Mouse (Mus musculus) lung, embryonic 14.5 days (tissue): ENCODE data around the gene Slc2a9. TPM values are rescaled to one million over a fixed set of nuclear protein-coding genes. Genes with fewer than 3 reads are reported as not detected.
"Not testable (repeated sequence)": the region's sequence is repeated elsewhere in the genome, so short reads cannot be mapped to it uniquely, and the experiment has no call there.

ENCODE experiments used
- ATAC-seq: fragments of 200-750 bp; cut with Nextera tagmentation; 2 replicates; pipeline ENCODE4 v1.8.0; 2017; ENCODE audit warnings: mild to moderate bottlenecking, moderate TSS enrichment, moderate library complexity; ENCODE audit not compliant: insufficient read depth
- DNase-seq: peaks from one replicate; pipeline ENCODE4 v3.0.0-alpha.2; 2015
- H3K27ac ChIP-seq: fragments of 300-500 bp; sonication (generic); 2 replicates; pipeline ENCODE4 v1.5.1; 2014; ENCODE audit warnings: low read depth, mild to moderate bottlenecking, moderate library complexity
- H3K27me3 ChIP-seq: fragments of 300-500 bp; sonication (generic); 2 replicates; pipeline ENCODE4 v1.6.1; 2014; ENCODE audit warnings: low read length, control low read depth; ENCODE audit not compliant: insufficient read depth
- H3K36me3 ChIP-seq: fragments of 300-500 bp; sonication (generic); 2 replicates; pipeline ENCODE4 v1.6.1; 2014; ENCODE audit warnings: control low read depth; ENCODE audit not compliant: insufficient read depth
- H3K4me1 ChIP-seq: fragments of 300-500 bp; sonication (generic); 2 replicates; pipeline ENCODE4 v1.6.1; 2014; ENCODE audit warnings: antibody characterized with exemption, control low read depth; ENCODE audit not compliant: insufficient read depth
- H3K4me2 ChIP-seq: fragments of 300-500 bp; sonication (generic); 2 replicates; pipeline ENCODE4 v1.6.1; 2014; ENCODE audit warnings: mild to moderate bottlenecking
- H3K4me3 ChIP-seq: fragments of 300-500 bp; sonication (generic); 2 replicates; pipeline ENCODE4 v1.5.1; 2014; ENCODE audit warnings: low read depth, low read length
- H3K9ac ChIP-seq: fragments of 300-500 bp; sonication (generic); 2 replicates; pipeline ENCODE4 v1.6.1; 2014
- H3K9me3 ChIP-seq: fragments of 300-500 bp; sonication (generic); 2 replicates; pipeline ENCODE4 v1.6.1; 2016; ENCODE audit warnings: low read depth, low read length, control low read depth
- CTCF ChIP-seq: IDR thresholded peaks from 2 replicates; pipeline ENCODE4 v1.5.1; 2016; ENCODE audit warnings: antibody characterized with exemption, low read depth
- WGBS: fragments of 180-500 bp; shearing (Covaris S2); extraction: QIAGEN DNeasy Blood & Tissue Kit; methylation state at CpG from one replicate; pipeline ENCODE4 v1.1.7; 2014; 5-methylcytosine and 5-hydroxymethylcytosine counted together
- polyA plus RNA-seq: library from polyadenylated mRNA; unstranded; fragments of >200 nt; fragmentation: Nextera tagmentation; extraction: Ambion mirVana; gene quantifications from 2 replicates; pipeline ENCODE4 v1.2.1, GENCODE M21; 2014

The Slc2a9 gene
- polyA plus RNA-seq, 1 experiment from 2014 or later = 2.2 TPM

DNA sequence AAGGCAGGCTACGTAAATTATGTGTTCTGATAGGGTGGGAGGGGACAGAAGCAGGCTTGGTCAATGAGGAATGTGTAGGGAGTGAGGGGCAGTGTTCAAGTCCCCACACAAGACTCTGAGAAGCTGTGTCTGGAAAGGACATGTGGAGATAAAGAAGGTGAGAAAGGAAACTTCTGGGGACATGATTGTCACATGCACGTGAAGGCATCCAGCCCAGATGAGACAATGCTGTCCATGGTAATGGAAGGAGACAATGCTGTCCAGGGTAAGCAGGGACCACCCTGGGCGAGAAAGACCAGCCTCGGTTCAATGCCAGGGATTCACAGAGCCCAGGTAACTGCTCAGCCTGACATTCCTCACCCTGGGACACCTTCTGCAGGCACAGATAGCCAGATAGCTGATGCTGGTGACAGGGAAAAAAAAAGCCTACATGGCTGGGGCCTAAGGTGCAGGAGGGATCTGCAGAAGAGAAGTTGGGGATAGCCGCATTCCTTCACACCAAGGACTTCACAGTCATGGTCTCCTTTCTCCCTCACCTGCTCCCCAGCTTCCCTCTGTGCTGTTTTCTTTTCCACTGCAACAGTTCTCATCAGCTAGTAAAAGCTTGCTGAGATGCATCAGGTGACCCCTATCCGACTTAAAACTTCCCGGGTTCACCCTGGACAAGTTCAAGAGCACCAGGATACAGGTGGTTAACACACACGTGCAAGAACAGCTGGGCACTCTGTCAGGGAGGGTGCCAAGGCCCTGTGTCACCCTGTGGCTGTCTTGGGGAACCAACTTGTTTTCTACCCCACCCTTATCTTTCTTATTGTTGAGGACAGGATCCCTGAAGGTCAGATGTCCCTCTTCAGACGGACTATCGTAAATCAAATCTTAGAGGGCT, 21.9 kb downstream of the Slc2a9 start:
- Histone ChIP-seq H3K4me3 (peak overlapping the region; percentile 34; the same call in 1 of the 2 replicates), H3K27me3 (no peaks in the 10 kb centered on the region), H3K9ac (no peak overlapping the region), H3K4me2 (peak overlapping the region; percentile 69), H3K36me3 (no peaks in the 10 kb centered on the region), H3K27ac (peak overlapping the region; percentile 69; the same call in 1 of the 2 replicates), H3K4me1 (peaks cover 8% of the 10 kb centered on the region; the same call in 1 of the 2 replicates), H3K9me3 (no peaks in the 10 kb centered on the region)
- DNase-seq (no peak), ATAC-seq (no peak)
- 68% methylated on average over 10 of the region's 10 CpGs for WGBS
- no peak for TF ChIP-seq CTCF

DNA sequence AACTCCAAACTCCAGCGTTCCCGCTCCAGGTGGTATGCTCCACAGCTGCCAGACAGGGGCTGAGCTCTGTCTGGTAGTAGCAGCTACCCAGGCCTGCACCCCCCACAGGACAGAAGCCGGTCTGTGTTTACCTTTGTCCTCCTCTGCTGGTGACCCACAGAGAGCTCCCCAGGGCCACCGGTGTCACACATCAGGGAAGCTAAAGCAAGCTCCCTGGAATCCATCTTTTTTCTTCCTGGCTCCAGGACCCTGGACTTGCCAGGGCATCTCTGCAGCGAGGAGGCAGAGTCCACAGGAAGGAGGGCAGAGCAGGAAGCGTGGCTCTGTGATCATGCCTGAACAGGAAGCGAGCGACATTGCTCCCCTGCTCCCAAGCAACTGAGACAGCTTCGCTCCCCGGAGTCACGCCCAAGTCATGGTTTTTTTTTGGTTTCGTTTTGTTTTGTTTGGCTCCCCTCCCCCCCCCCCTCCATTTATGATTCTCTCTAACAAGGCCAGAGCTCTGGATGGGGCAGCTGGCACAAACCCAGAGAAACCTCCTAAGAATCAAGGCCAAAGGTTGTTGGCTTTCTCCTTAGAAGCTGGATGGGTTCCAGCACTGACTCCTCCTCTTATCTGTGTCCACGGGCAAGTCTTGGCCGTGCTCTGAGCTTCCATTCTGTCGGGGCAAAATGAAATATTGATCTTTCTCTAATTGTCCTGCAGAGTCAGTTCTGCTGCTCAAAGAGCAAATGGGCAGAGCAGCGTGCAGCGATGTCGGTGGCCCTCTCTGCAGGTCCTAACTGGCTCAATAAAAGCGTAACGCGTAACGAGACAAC, 22.8 kb downstream of the Slc2a9 start:
- Histone ChIP-seq H3K9ac (peak overlapping the region; percentile 48), H3K27me3 (no peaks in the 10 kb centered on the region), H3K4me3 (peak overlapping the region; percentile 34), H3K4me2 (peak overlapping the region; percentile 69), H3K36me3 (no peaks in the 10 kb centered on the region), H3K9me3 (no peaks in the 10 kb centered on the region), H3K27ac (peak overlapping the region; percentile 69), H3K4me1 (peaks cover 8% of the 10 kb centered on the region; the same call in 1 of the 2 replicates)
- peak; percentile 21; the same call in 1 of the 2 replicates for TF ChIP-seq CTCF
- ATAC-seq = peak; percentile 86
- peak; percentile 87 for DNase-seq
- 16% methylated on average over 22 of the region's 22 CpGs for WGBS

GRCm38 (mm10) chr5:38479545-38479907, 23.4 kb downstream of the Slc2a9 start:
- H3K27me3 ChIP-seq, H3K36me3 ChIP-seq, DNase-seq, H3K9ac ChIP-seq, H3K9me3 ChIP-seq, H3K4me1 ChIP-seq: not testable (repeated sequence)
- Histone ChIP-seq H3K4me3 (peak overlapping the region; percentile 34), H3K27ac (peak overlapping the region; percentile 69; the same call in 1 of the 2 replicates), H3K4me2 (peak overlapping the region; percentile 69)
- peak; percentile 49 for ATAC-seq

- DNase-seq (peak; percentile 23), ATAC-seq (peak; percentile 22; the same call in 1 of the 2 replicates)
- Histone ChIP-seq H3K9ac (no peak overlapping the region), H3K36me3 (no peaks in the 10 kb centered on the region), H3K4me1 (peaks cover 8% of the 10 kb centered on the region; the same call in 1 of the 2 replicates), H3K27me3 (no peaks in the 10 kb centered on the region), H3K4me3 (no peak overlapping the region), H3K9me3 (no peaks in the 10 kb centered on the region), H3K4me2 (peak overlapping the region; percentile 69; the same call in 1 of the 2 replicates), H3K27ac (no peak overlapping the region)
- 37% methylated on average over 4 of the region's 4 CpGs for WGBS
- TF ChIP-seq CTCF = no peak
These were observed 23.9 kb downstream of the Slc2a9 start for GRCm38 (mm10) chr5:38479027-38479426.

DNA sequence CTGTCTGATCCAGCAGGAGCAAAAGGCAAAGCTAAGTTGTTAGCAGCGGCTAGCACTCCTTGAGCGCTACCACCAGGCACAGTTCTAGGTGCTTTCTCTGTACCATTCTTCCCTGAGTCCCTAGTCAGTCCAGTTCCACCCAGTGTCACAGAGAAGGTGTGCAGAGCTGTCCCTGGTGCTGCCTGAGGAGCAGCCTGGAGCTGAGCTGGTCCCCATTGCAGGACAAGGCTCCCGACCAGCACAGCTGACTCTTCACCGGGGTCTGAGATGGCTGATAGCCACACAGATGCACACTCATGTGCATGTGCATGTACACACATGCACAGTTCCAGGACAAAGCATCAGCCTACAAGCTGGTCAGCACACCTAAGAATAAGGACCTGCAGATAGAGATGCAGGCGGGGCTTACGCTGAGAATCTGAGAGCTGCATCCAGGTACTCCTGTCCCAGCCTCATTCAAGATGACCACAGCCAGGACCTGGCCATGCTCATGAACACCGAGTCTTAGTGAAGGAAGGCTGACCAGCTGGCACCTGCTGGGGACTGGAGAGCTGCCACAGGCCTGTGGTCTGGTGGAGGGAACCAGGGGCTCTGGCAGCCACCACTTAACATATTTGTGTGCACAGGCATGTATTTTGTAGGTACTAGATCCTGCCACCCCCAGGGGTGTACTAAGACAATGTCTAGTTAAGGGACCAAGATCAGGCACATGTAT, 25.1 kb downstream of the Slc2a9 start:
- WGBS = 74% methylated on average over 7 of the region's 7 CpGs
- Histone ChIP-seq H3K27me3 (no peaks in the 10 kb centered on the region), H3K4me1 (peaks cover 8% of the 10 kb centered on the region; the same call in 1 of the 2 replicates), H3K4me2 (no peak overlapping the region), H3K9me3 (no peaks in the 10 kb centered on the region), H3K36me3 (no peaks in the 10 kb centered on the region), H3K4me3 (no peak overlapping the region), H3K27ac (no peak overlapping the region), H3K9ac (no peak overlapping the region)
- no peak for TF ChIP-seq CTCF
- DNase-seq (peak; percentile 32), ATAC-seq (no peak)

- H3K27me3 ChIP-seq = no peaks in the 10 kb centered on the region
- no peak for ATAC-seq
- 88% methylated on average over 25 of the region's 25 CpGs for WGBS
- H3K4me1 ChIP-seq = peaks cover 8% of the 10 kb centered on the region; the same call in 1 of the 2 replicates
- no peak overlapping the region for H3K9ac ChIP-seq
- DNase-seq = no peak
- no peak overlapping the region for H3K4me2 ChIP-seq
- no peaks in the 10 kb centered on the region for H3K9me3 ChIP-seq
- peak; percentile 32; the same call in 1 of the 2 replicates for TF ChIP-seq CTCF
- H3K36me3 ChIP-seq = no peaks in the 10 kb centered on the region
- no peak overlapping the region for H3K27ac ChIP-seq
- no peak overlapping the region for H3K4me3 ChIP-seq
These were observed 25.9 kb downstream of the Slc2a9 start for GRCm38 (mm10) chr5:38476861-38477565.
